Mouse (Mus musculus): ENCODE data around the gene Osbpl8. TPM values are rescaled to one million over a fixed set of nuclear protein-coding genes. Genes with fewer than 3 reads are reported as not detected.
A peak's percentile ranks its signal among the peaks of the same experiment; 100 is the strongest.

Gene Osbpl8
- polyA plus RNA-seq, 2 experiments: 6.3 to 7.2 TPM

DNA sequence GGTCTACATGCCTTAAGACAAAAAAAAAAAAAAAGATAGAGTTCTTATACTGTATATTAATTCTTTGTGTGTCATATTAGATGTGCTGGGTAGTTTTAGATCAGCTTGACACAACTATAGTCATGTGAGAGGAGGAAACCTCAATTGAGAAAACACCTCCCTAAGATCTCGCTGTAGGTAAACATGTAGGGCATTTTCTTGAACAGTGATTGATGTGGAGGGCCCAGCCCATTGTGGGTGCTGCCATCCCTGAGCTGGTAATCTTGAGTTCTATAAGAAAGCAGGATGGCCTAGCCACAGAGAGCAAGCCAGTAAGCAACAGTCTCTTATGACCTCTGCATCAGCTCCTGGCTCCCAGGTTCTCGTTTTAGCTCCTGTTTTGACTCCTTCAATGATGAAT lies 50.1 kb downstream of the Osbpl8 start:
- ATAC-seq (ENCODE audit: insufficient read depth): no peak
- H3K27ac ChIP-seq: no peak overlapping the region
- no peaks in the 10 kb centered on the region for H3K27me3 ChIP-seq (ENCODE audit: control insufficient read depth, insufficient read depth, low read length)
- peaks cover 0 to 3% of the 10 kb centered on the region in 2 experiments; a peak in 1 of 4 replicates for H3K4me1 ChIP-seq (replicated peaks; ENCODE audit: control insufficient read depth in 2 of 2, insufficient read depth in 2 of 2, low read length in 1 of 2)
- no peak overlapping the region for H3K9ac ChIP-seq (replicated peaks)
- H3K36me3 ChIP-seq (replicated peaks; ENCODE audit: control insufficient read depth, insufficient read depth, low read depth): no peaks in the 10 kb centered on the region
- no peak for DNase-seq (ENCODE audit: low read depth in 3 of 3, low spot score in 3 of 3)
- no peak overlapping the region for H3K4me2 ChIP-seq (ENCODE audit: low read depth)
- 73% methylated on average over 2 of the region's 2 CpGs for WGBS (ENCODE audit: insufficient replicate concordance)
- H3K9me3 ChIP-seq (ENCODE audit: control insufficient read depth, low read length): no peaks in the 10 kb centered on the region
- no peak overlapping the region for H3K4me3 ChIP-seq (ENCODE audit: insufficient read depth in 1 of 2, low read depth in 2 of 2, low read length in 2 of 2)
- TF ChIP-seq CTCF (IDR thresholded peaks at IDR 0.05; ENCODE audit: low read depth) (no peak), EP300 (IDR thresholded peaks at IDR 0.05; ENCODE audit: low read depth) (no peak)

DNA sequence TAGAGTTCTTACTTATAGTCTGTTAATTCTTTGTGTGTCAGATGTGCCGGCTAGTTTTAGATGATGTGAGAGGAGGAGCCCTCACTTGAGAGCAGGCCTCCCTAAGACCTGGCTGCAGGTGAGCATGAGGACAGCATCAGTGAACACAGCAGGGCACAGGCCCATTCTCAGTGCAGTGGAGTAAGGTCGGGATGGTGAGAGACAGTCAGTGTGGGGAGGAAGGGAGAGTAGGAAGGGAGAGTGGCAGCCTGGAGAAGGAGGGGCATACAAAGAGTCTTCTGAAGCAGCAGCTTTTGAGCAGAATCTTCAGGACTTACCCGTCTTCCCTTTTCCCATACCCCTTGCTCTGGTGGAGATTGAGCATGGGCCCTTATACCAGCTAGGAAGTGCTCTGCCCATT lies 51.0 kb downstream of the Osbpl8 start:
- DNase-seq (ENCODE audit: low read depth in 3 of 3, low spot score in 3 of 3) (no peak), ATAC-seq (ENCODE audit: insufficient read depth) (no peak)
- H3K9me3 ChIP-seq (ENCODE audit: control insufficient read depth, low read length): no peaks in the 10 kb centered on the region
- TF ChIP-seq CTCF (IDR thresholded peaks at IDR 0.05; ENCODE audit: low read depth) (no peak), EP300 (IDR thresholded peaks at IDR 0.05; ENCODE audit: low read depth) (no peak)
- no peak overlapping the region for H3K4me2 ChIP-seq (ENCODE audit: low read depth)
- H3K27me3 ChIP-seq (ENCODE audit: control insufficient read depth, insufficient read depth, low read length): no peaks in the 10 kb centered on the region
- 71% methylated on average over 3 of the region's 3 CpGs for WGBS (ENCODE audit: insufficient replicate concordance)
- no peak overlapping the region for H3K9ac ChIP-seq (replicated peaks)
- H3K27ac ChIP-seq: no peak overlapping the region
- H3K4me3 ChIP-seq (ENCODE audit: insufficient read depth in 1 of 2, low read depth in 2 of 2, low read length in 2 of 2): no peak overlapping the region
- H3K36me3 ChIP-seq (replicated peaks; ENCODE audit: control insufficient read depth, insufficient read depth, low read depth): no peaks in the 10 kb centered on the region
- no peaks in the 10 kb centered on the region; a peak in 1 of 4 replicates for H3K4me1 ChIP-seq (replicated peaks; ENCODE audit: control insufficient read depth in 2 of 2, insufficient read depth in 2 of 2, low read length in 1 of 2)

DNA sequence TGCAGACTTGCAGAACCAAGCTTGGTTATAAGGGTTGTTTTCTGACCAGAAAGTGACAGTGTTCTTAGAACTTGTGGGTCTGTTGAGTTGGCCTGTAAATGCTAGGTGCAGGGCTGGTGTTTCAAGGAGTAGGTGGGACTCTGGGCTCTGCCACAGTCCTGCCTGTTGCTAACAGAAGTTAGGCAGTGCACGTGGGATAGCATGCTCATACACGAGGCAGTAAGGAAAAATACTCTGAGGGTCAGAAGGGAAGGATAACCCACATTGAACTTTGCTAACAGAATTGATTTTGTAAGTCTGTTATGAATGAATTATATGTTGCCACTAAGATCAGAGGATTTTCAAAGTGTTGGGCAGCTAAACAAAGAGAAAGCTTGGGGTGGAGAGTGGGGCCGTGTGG lies 51.6 kb downstream of the Osbpl8 start:
- no peak for ATAC-seq (ENCODE audit: insufficient read depth)
- no peak for DNase-seq (ENCODE audit: low read depth in 3 of 3, low spot score in 3 of 3)
- TF ChIP-seq CTCF (IDR thresholded peaks at IDR 0.05; ENCODE audit: low read depth): no peak
- TF ChIP-seq EP300 (IDR thresholded peaks at IDR 0.05; ENCODE audit: low read depth): no peak
- H3K9ac ChIP-seq (replicated peaks): no peak overlapping the region
- H3K9me3 ChIP-seq (ENCODE audit: control insufficient read depth, low read length): no peaks in the 10 kb centered on the region
- H3K4me3 ChIP-seq (ENCODE audit: insufficient read depth in 1 of 2, low read depth in 2 of 2, low read length in 2 of 2): no peak overlapping the region
- no peaks in the 10 kb centered on the region for H3K36me3 ChIP-seq (replicated peaks; ENCODE audit: control insufficient read depth, insufficient read depth, low read depth)
- H3K4me1 ChIP-seq (replicated peaks; ENCODE audit: control insufficient read depth in 2 of 2, insufficient read depth in 2 of 2, low read length in 1 of 2): no peaks in the 10 kb centered on the region; a peak in 2 of 4 replicates
- no peak overlapping the region for H3K27ac ChIP-seq
- WGBS (ENCODE audit: insufficient replicate concordance): 72% methylated on average over 3 of the region's 3 CpGs
- H3K4me2 ChIP-seq (ENCODE audit: low read depth): no peak overlapping the region
- H3K27me3 ChIP-seq (ENCODE audit: control insufficient read depth, insufficient read depth, low read length): no peaks in the 10 kb centered on the region

- H3K9me3 ChIP-seq (ENCODE audit: control insufficient read depth, low read length): no peaks in the 10 kb centered on the region
- 39% methylated on average over 6 of the region's 6 CpGs for WGBS (ENCODE audit: insufficient replicate concordance)
- H3K4me1 ChIP-seq (replicated peaks; ENCODE audit: control insufficient read depth in 2 of 2, insufficient read depth in 2 of 2, low read length in 1 of 2): peaks cover 10 to 14% of the 10 kb centered on the region in 2 experiments; a peak in 3 of 4 replicates
- H3K4me2 ChIP-seq (ENCODE audit: low read depth): peak overlapping the region; percentile 40
- H3K9ac ChIP-seq (replicated peaks): no peak overlapping the region
- DNase-seq (ENCODE audit: low read depth in 3 of 3, low spot score in 3 of 3): peak; percentile 32 to 48 (median 39)
- H3K4me3 ChIP-seq (ENCODE audit: insufficient read depth in 1 of 2, low read depth in 2 of 2, low read length in 2 of 2): no peak overlapping the region; a peak in 1 of 4 replicates
- TF ChIP-seq EP300 (IDR thresholded peaks at IDR 0.05; ENCODE audit: low read depth): peak; percentile 55
- TF ChIP-seq CTCF (IDR thresholded peaks at IDR 0.05; ENCODE audit: low read depth): no peak
- 0 out of 2 replicates have a peak overlapping the region, but pooled peaks have one; percentile 3 for H3K27ac ChIP-seq
- H3K27me3 ChIP-seq (ENCODE audit: control insufficient read depth, insufficient read depth, low read length): no peaks in the 10 kb centered on the region
- H3K36me3 ChIP-seq (replicated peaks; ENCODE audit: control insufficient read depth, insufficient read depth, low read depth): no peaks in the 10 kb centered on the region
- peak; percentile 87 for ATAC-seq (ENCODE audit: insufficient read depth)
Measured at GRCm38 (mm10) chr10:111222535-111222934, 58.0 kb downstream of the Osbpl8 start.

GRCm38 (mm10) chr10:111223218-111223830 lies 58.8 kb downstream of the Osbpl8 start:
- Histone ChIP-seq H3K9me3 (ENCODE audit: control insufficient read depth, low read length) (no peaks in the 10 kb centered on the region), H3K36me3 (replicated peaks; ENCODE audit: control insufficient read depth, insufficient read depth, low read depth) (no peaks in the 10 kb centered on the region), H3K4me1 (replicated peaks; ENCODE audit: control insufficient read depth in 2 of 2, insufficient read depth in 2 of 2, low read length in 1 of 2) (peaks cover 10 to 14% of the 10 kb centered on the region in 2 experiments; a peak in 3 of 4 replicates), H3K27me3 (ENCODE audit: control insufficient read depth, insufficient read depth, low read length) (no peaks in the 10 kb centered on the region), H3K4me2 (ENCODE audit: low read depth) (peak overlapping the region; percentile 40), H3K4me3 (ENCODE audit: insufficient read depth in 1 of 2, low read depth in 2 of 2, low read length in 2 of 2) (no peak overlapping the region), H3K27ac (no peak overlapping the region), H3K9ac (replicated peaks) (no peak overlapping the region)
- 52% methylated on average over 10 of the region's 10 CpGs for WGBS (ENCODE audit: insufficient replicate concordance)
- DNase-seq (ENCODE audit: low read depth in 3 of 3, low spot score in 3 of 3) (no peak), ATAC-seq (ENCODE audit: insufficient read depth) (peak; percentile 63)
- TF ChIP-seq CTCF (IDR thresholded peaks at IDR 0.05; ENCODE audit: low read depth) (no peak), EP300 (IDR thresholded peaks at IDR 0.05; ENCODE audit: low read depth) (no peak)
